ENCODE assay signal across 51 mouse cellular contexts in the genomic region with DNA sequence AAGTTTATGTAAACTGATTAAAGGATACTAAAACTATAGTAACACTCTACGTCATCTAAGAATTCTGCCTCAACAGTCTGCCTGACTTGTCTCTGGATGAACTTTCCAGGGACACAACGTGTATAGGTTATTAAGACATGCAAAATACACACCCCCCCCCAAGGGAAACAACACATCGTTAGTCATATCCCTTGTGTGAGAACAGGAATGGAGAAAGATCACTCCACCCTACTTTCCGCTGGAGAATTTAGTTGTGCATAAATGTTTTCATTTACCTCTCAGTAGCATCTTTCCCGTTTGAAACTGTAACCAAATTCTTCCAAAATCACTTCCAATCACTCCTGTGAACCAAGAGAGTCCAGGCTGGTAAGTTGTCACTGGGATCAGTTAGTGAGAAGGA. TPM values are rescaled to one million over a fixed set of nuclear protein-coding genes. Genes with fewer than 3 reads are reported as not detected.
"Had no signal": no experiment of that assay in that cellular context is flagged by ENCODE, and none has a peak within 500 bp of the region (broad histone marks: within the 10 kb centered on the region; RNA-seq: fewer than 3 reads in every experiment).

Olfr651 (plus strand) TSS at position 301 of the 400 bp plus-strand sequence.

- DNase-seq: heart, postnatal 10 days; heart, postnatal 14 days; heart, postnatal 36 days; heart, postnatal 4 days; kidney, adult 11 months; kidney, adult 18-20 months; kidney, adult 2 months; kidney, adult 8-10 months; kidney, adult 9 months; kidney, postnatal 10 days; kidney, postnatal 14 days; kidney, postnatal 25 days; kidney, postnatal 36 days; kidney, postnatal 4 days; layer of hippocampus, adult 9-11 months; layer of hippocampus, postnatal 36 days had no signal

- H3K36me3 ChIP-seq: heart, embryonic 12.5 days; heart, embryonic 13.5 days; heart, embryonic 15.5 days; hindbrain, embryonic 10.5 days; hindbrain, embryonic 12.5 days; hindbrain, embryonic 13.5 days; hindbrain, embryonic 15.5 days; intestine, embryonic 15.5 days; kidney, embryonic 15.5 days had no signal

- H3K9ac ChIP-seq: heart, embryonic 12.5 days; heart, embryonic 13.5 days; heart, embryonic 15.5 days; hindbrain, embryonic 12.5 days; hindbrain, embryonic 13.5 days; hindbrain, embryonic 14.5 days; hindbrain, embryonic 15.5 days; intestine, embryonic 15.5 days; kidney, embryonic 15.5 days had no signal

- H3K9me3 ChIP-seq: heart, embryonic 12.5 days; heart, embryonic 13.5 days; heart, embryonic 15.5 days; hindbrain, embryonic 12.5 days; hindbrain, embryonic 13.5 days; hindbrain, embryonic 15.5 days; intestine, embryonic 15.5 days; kidney, embryonic 15.5 days had no signal

- H3K4me1 ChIP-seq: heart, embryonic 12.5 days; heart, embryonic 13.5 days; heart, embryonic 15.5 days; hindbrain, embryonic 10.5 days; hindbrain, embryonic 12.5 days; hindbrain, embryonic 13.5 days; hindbrain, embryonic 15.5 days; intestine, embryonic 15.5 days; kidney, embryonic 15.5 days had no signal

- H3K27me3 ChIP-seq: heart, embryonic 12.5 days; heart, embryonic 13.5 days; heart, embryonic 15.5 days; hindbrain, embryonic 12.5 days; hindbrain, embryonic 13.5 days; hindbrain, embryonic 15.5 days; intestine, embryonic 15.5 days; kidney, embryonic 15.5 days had no signal

- ATAC-seq: hindbrain, embryonic 16.5 days; hindbrain, postnatal 0 days; inflammation-experienced regulatory T-cells, adult 6 months; intestine, embryonic 15.5 days; intestine, embryonic 16.5 days; intestine, postnatal 0 days had no signal

- H3K4me3 ChIP-seq: heart, embryonic 12.5 days; heart, embryonic 13.5 days; heart, embryonic 15.5 days; hindbrain, embryonic 10.5 days; hindbrain, embryonic 12.5 days; hindbrain, embryonic 13.5 days; hindbrain, embryonic 15.5 days; intestine, embryonic 15.5 days; kidney, embryonic 15.5 days; layer of hippocampus, adult 2 months; left cerebral cortex, adult 2 months had no signal

- H3K4me2 ChIP-seq: heart, embryonic 11.5 days; heart, embryonic 12.5 days; heart, embryonic 13.5 days; heart, embryonic 15.5 days; hindbrain, embryonic 12.5 days; hindbrain, embryonic 13.5 days; hindbrain, embryonic 14.5 days; hindbrain, embryonic 15.5 days; intestine, embryonic 15.5 days; kidney, embryonic 15.5 days had no signal

- H3K27ac ChIP-seq: heart, embryonic 13.5 days; heart, embryonic 15.5 days; hindbrain, embryonic 10.5 days; hindbrain, embryonic 12.5 days; hindbrain, embryonic 13.5 days; hindbrain, embryonic 14.5 days; hindbrain, embryonic 15.5 days; hindbrain, postnatal 0 days; intestine, embryonic 15.5 days; kidney, embryonic 15.5 days; kidney, postnatal 0 days; layer of hippocampus, adult 2 months; left cerebral cortex, adult 2 months had no signal

RNA-seq across cellular contexts. Expression of gene Olfr651, which starts in this region (rescaled TPM):
- total RNA-seq: heart, postnatal 10 days; heart, postnatal 14 days; heart, postnatal 25 days; heart, postnatal 36 days; heart, postnatal 4 days; hematopoietic stem cell, adult 5-6 weeks; hindbrain, postnatal 0 days; layer of hippocampus, adult 18-20 months; layer of hippocampus, adult 2 months; layer of hippocampus, adult 8-10 months; layer of hippocampus, postnatal 10 days; layer of hippocampus, postnatal 14 days; layer of hippocampus, postnatal 25 days; layer of hippocampus, postnatal 36 days; left cerebral cortex, adult 18-20 months; left cerebral cortex, adult 2 months had no signal
- polyA plus RNA-seq: heart, embryonic 11.5 days; heart, embryonic 12.5 days; heart, embryonic 13.5 days; heart, embryonic 14.5 days; heart, embryonic 15.5 days; heart, embryonic 16.5 days; heart, postnatal 0 days; hindbrain, embryonic 10.5 days; hindbrain, embryonic 11.5 days; hindbrain, embryonic 12.5 days; hindbrain, embryonic 13.5 days; hindbrain, embryonic 14.5 days; hindbrain, embryonic 15.5 days; hindbrain, embryonic 16.5 days; hindbrain, postnatal 0 days; inflammation-experienced regulatory T-cells, adult 6 months; intestine, embryonic 14.5 days; intestine, embryonic 15.5 days; intestine, embryonic 16.5 days; intestine, postnatal 0 days; kidney, adult 2 months; kidney, embryonic 14.5 days; kidney, embryonic 15.5 days; kidney, embryonic 16.5 days; kidney, postnatal 0 days; large intestine, adult 2 months had no signal
